ENCODE assay signal across 27 mouse cellular contexts in genomic region chr14:34317431-34317830, GRCm38 (mm10). TPM values are rescaled to one million over a fixed set of nuclear protein-coding genes. Genes with fewer than 3 reads are reported as not detected.
A peak's percentile ranks its signal among the peaks of the same experiment; 100 is the strongest.
DNase-seq lines count a peak whose midpoint lies in the region; ATAC-seq and TF ChIP-seq lines count a peak whose summit lies in the region.
"Had no signal": no experiment of that assay in that cellular context is flagged by ENCODE, and none has a peak within 500 bp of the region (broad histone marks: within the 10 kb centered on the region; RNA-seq: fewer than 3 reads in every experiment).

No protein-coding gene starts in this region.

- peaks cover 13% of the 10 kb centered on the region for H3K4me1 ChIP-seq in heart, embryonic 10.5 days
- H3K4me1 ChIP-seq in lung, adult 2 months (ENCODE audit: control insufficient read depth, insufficient read depth, low read length): peaks cover 13% of the 10 kb centered on the region

- H3K27ac ChIP-seq in heart, embryonic 10.5 days: no peak overlapping the region
- H3K27ac ChIP-seq: forebrain, embryonic 12.5 days; heart, embryonic 15.5 days; hindbrain, embryonic 13.5 days; hindbrain, postnatal 0 days had no signal

- no peak for TF ChIP-seq POLR2A in lung, adult 2 months (IDR thresholded peaks at IDR 0.05; ENCODE audit: borderline replicate concordance, extremely low read depth, low read depth, low read length)

- H3K9me3 ChIP-seq in heart, embryonic 10.5 days: no peaks in the 10 kb centered on the region
- H3K9me3 ChIP-seq: forebrain, embryonic 12.5 days; heart, embryonic 15.5 days; hindbrain, embryonic 13.5 days had no signal

- H3K27me3 ChIP-seq in heart, embryonic 10.5 days (ENCODE audit: insufficient read depth, poor library complexity, severe bottlenecking): no peaks in the 10 kb centered on the region
- H3K27me3 ChIP-seq: forebrain, embryonic 12.5 days; heart, embryonic 15.5 days; hindbrain, embryonic 13.5 days had no signal

- 93% methylated on average over 3 of the region's 3 CpGs for whole genome bisulfite sequencing in heart, embryonic 10.5 days
- WGBS in lung, adult 2 months: 55% methylated on average over 3 of the region's 3 CpGs

- peak; percentile 79 for ATAC-seq in CD4-positive, CD25-positive, alpha-beta regulatory T cell, adult 4 months
- ATAC-seq: forebrain, embryonic 16.5 days; hindbrain, postnatal 0 days; intestine, embryonic 16.5 days had no signal

- peaks cover 33% of the 10 kb centered on the region for H3K36me3 ChIP-seq in heart, embryonic 10.5 days

- DNase-seq in CD4-positive helper T cell, adult 2 months (ENCODE audit: low read depth, low spot score): peak; percentile 74
- DNase-seq in NIH3T3 (ENCODE audit: low read depth): peak; percentile 37
- peak; percentile 86 for DNase-seq in induced T-regulatory cell, adult 2 months (ENCODE audit: low read depth)
- DNase-seq in adrenal gland, adult 2 months: no peak
- no peak for DNase-seq in heart, embryonic 10.5 days (ENCODE audit: low spot score)
- DNase-seq in lung, postnatal 25 days (ENCODE audit: low spot score): no peak
- DNase-seq in lung, adult 2 months: no peak
- DNase-seq: adrenal gland, postnatal 14 days; B cell, adult 2 months; cerebellum, adult 11-12 months; cerebellum, postnatal 10 days; gastrocnemius, postnatal 36 days; heart, adult 18-20 months; heart, postnatal 14 days; kidney, adult 2 months had no signal

- H3K4me3 ChIP-seq in heart, embryonic 10.5 days: no peak overlapping the region
- no peak overlapping the region for H3K4me3 ChIP-seq in lung, adult 2 months (replicated peaks; ENCODE audit: extremely low read depth, low read depth, low read length)
- H3K4me3 ChIP-seq: forebrain, embryonic 12.5 days; heart, embryonic 15.5 days; hindbrain, embryonic 13.5 days had no signal

- TF ChIP-seq CTCF in lung, adult 2 months (IDR thresholded peaks at IDR 0.05; ENCODE audit: insufficient read depth, low read length): no peak

RNA-seq across cellular contexts. Expression of gene Glud1, which starts 6.9 kb away (rescaled TPM):
- polyA plus RNA-seq in CD4-positive, CD25-positive, alpha-beta regulatory T cell, adult 4 months (2017; shearing (Covaris generic)): 10 to 100 TPM; 22.9 to 42.0 TPM
- total RNA-seq in adrenal gland, adult 2 months (2021): 100 to 1,000 TPM; 152 to 249 TPM
- polyA plus RNA-seq in adrenal gland, adult 2 months (2012; rRNA removed): 184 and 207 TPM in 2 replicates
- 66.6 and 87.3 TPM in 2 replicates for polyA plus RNA-seq in heart, embryonic 10.5 days (2016; fragmentation: Nextera tagmentation; extraction: Ambion mirVana)
- 63.6 and 83.7 TPM in 2 replicates for polyA plus RNA-seq in lung, adult 2 months (2012; rRNA removed)

RNA-seq across cellular contexts. Expression of gene Shld2, which starts 7.1 kb away (rescaled TPM):
- 10 to 100 TPM in 1 of 2 experiments, 1 to 10 TPM in 1; 8.8 to 12.1 TPM for polyA plus RNA-seq in CD4-positive, CD25-positive, alpha-beta regulatory T cell, adult 4 months (2017; shearing (Covaris generic))
- 1 to 10 TPM; 7.6 to 9.2 TPM for total RNA-seq in adrenal gland, adult 2 months (2021)
- polyA plus RNA-seq in adrenal gland, adult 2 months (2012; rRNA removed): 1.4 and 1.5 TPM in 2 replicates
- 9.0 TPM in 2 replicates for polyA plus RNA-seq in heart, embryonic 10.5 days (2016; fragmentation: Nextera tagmentation; extraction: Ambion mirVana)
- 2.4 and 2.7 TPM in 2 replicates for polyA plus RNA-seq in lung, adult 2 months (2012; rRNA removed)

RNA-seq across cellular contexts. Expression of gene Fam25c, which starts 37.8 kb away (rescaled TPM):
- polyA plus RNA-seq in CD4-positive, CD25-positive, alpha-beta regulatory T cell, adult 4 months (2017; shearing (Covaris generic)): not detected
- not detected for total RNA-seq in adrenal gland, adult 2 months (2021)
- not detected in 2 replicates for polyA plus RNA-seq in adrenal gland, adult 2 months (2012; rRNA removed)
- not detected in 2 replicates for polyA plus RNA-seq in heart, embryonic 10.5 days (2016; fragmentation: Nextera tagmentation; extraction: Ambion mirVana)
- polyA plus RNA-seq in lung, adult 2 months (2012; rRNA removed): 68.4 TPM in 1 of 2 replicates, not detected in the other
- total RNA-seq: gastrocnemius, adult 18-20 months; gastrocnemius, postnatal 36 days; heart, adult 18-20 months; heart, postnatal 14 days; hematopoietic stem cell, adult 5-6 weeks; hindbrain, postnatal 0 days; MEL had no signal
- polyA plus RNA-seq: embryonic facial prominence, embryonic 11.5 days; forebrain, embryonic 12.5 days; forebrain, embryonic 16.5 days; heart, embryonic 11.5 days; heart, embryonic 15.5 days; hindbrain, embryonic 13.5 days; hindbrain, postnatal 0 days; intestine, embryonic 16.5 days had no signal

RNA-seq across cellular contexts. Expression of gene Sncg, which starts 57.2 kb away (rescaled TPM):
- polyA plus RNA-seq in CD4-positive, CD25-positive, alpha-beta regulatory T cell, adult 4 months (2017; shearing (Covaris generic)): not detected
- 10 to 100 TPM; 20.5 to 38.5 TPM for total RNA-seq in adrenal gland, adult 2 months (2021)
- 26.1 and 33.8 TPM in 2 replicates for polyA plus RNA-seq in adrenal gland, adult 2 months (2012; rRNA removed)
- 2.3 and 4.6 TPM in 2 replicates for polyA plus RNA-seq in heart, embryonic 10.5 days (2016; fragmentation: Nextera tagmentation; extraction: Ambion mirVana)
- polyA plus RNA-seq in lung, adult 2 months (2012; rRNA removed): 10.1 and 10.2 TPM in 2 replicates
- total RNA-seq: hematopoietic stem cell, adult 5-6 weeks; MEL had no signal

RNA-seq across cellular contexts. Expression of gene Mmrn2, which starts 57.8 kb away (rescaled TPM):
- under 1 TPM; 0.08 to 0.19 TPM for polyA plus RNA-seq in CD4-positive, CD25-positive, alpha-beta regulatory T cell, adult 4 months (2017; shearing (Covaris generic))
- 10 to 100 TPM; 26.5 to 42.4 TPM for total RNA-seq in adrenal gland, adult 2 months (2021)
- polyA plus RNA-seq in adrenal gland, adult 2 months (2012; rRNA removed): 16.7 and 17.1 TPM in 2 replicates
- polyA plus RNA-seq in heart, embryonic 10.5 days (2016; fragmentation: Nextera tagmentation; extraction: Ambion mirVana): 13.9 and 23.7 TPM in 2 replicates
- polyA plus RNA-seq in lung, adult 2 months (2012; rRNA removed): 21.9 and 22.2 TPM in 2 replicates
- total RNA-seq: hematopoietic stem cell, adult 5-6 weeks had no signal

Comparison
In these comparisons a context has a peak if more than half of its experiments do, and no peak if none do; other contexts are left out.
1. DNase-seq: peak in CD4-positive helper T cell, adult 2 months (single experiment), NIH3T3 (single experiment) and induced T-regulatory cell, adult 2 months (single experiment); none in adrenal gland, adult 2 months (single experiment), heart, embryonic 10.5 days (single experiment), lung, postnatal 25 days (single experiment) and lung, adult 2 months (single experiment).